Mouse (Mus musculus) testis, adult 2 months (tissue): Measurements from ENCODE around the gene Dennd6b. TPM values are rescaled to one million over a fixed set of nuclear protein-coding genes. Genes with fewer than 3 reads are reported as not detected.
A peak's percentile ranks its signal among the peaks of the same experiment; 100 is the strongest.

ENCODE experiments used
- H3K27ac ChIP-seq: fragments of 200-500 bp; 2 replicates; pipeline ENCODE4 v1.5.1; 2012; ENCODE audit warnings: low read depth, low read length; ENCODE audit not compliant: control insufficient read depth, insufficient read depth
- H3K27me3 ChIP-seq: fragments of 200-500 bp; 2 replicates; pipeline ENCODE4 v1.6.1; 2012; ENCODE audit warnings: mild to moderate bottlenecking, low read length, moderate library complexity; ENCODE audit not compliant: control insufficient read depth, insufficient read depth
- H3K36me3 ChIP-seq: fragments of 200-500 bp; 2 replicates; pipeline ENCODE4 v1.6.1; 2012; ENCODE audit warnings: mild to moderate bottlenecking, low read length; ENCODE audit not compliant: control insufficient read depth, insufficient read depth
- H3K4me1 ChIP-seq: fragments of 200-500 bp; 2 replicates; pipeline ENCODE4 v1.6.1; 2012; ENCODE audit warnings: low read length; ENCODE audit not compliant: control insufficient read depth, insufficient read depth
- H3K4me3 ChIP-seq: fragments of 200-500 bp; 2 replicates; pipeline ENCODE4 v1.5.1; 2012; ENCODE audit warnings: low read depth, mild to moderate bottlenecking, low read length, moderate library complexity, mixed read lengths; ENCODE audit not compliant: control insufficient read depth
- CTCF ChIP-seq: fragments of 200-500 bp; IDR thresholded peaks from 2 replicates; pipeline ENCODE4 v1.5.1; 2012; ENCODE audit warnings: low read depth, mild to moderate bottlenecking, inconsistent platforms, low read length, moderate library complexity; ENCODE audit not compliant: control insufficient read depth, insufficient read depth, insufficient replicate concordance
- POLR2A ChIP-seq: fragments of 200-500 bp; IDR thresholded peaks from 2 replicates; pipeline ENCODE4 v1.6.1; 2012; ENCODE audit warnings: low read depth, mild to moderate bottlenecking, inconsistent platforms, low read length, moderate library complexity; ENCODE audit not compliant: control insufficient read depth
- polyA plus RNA-seq: library from polyadenylated mRNA; depleted of rRNA; stranded (reverse); fragments of >200 nt; gene quantifications from 2 replicates; pipeline ENCODE4 v1.2.3, GENCODE M21; 2012; rRNA removed

The Dennd6b gene
- polyA plus RNA-seq, 1 experiment: 55.5 TPM

DNA sequence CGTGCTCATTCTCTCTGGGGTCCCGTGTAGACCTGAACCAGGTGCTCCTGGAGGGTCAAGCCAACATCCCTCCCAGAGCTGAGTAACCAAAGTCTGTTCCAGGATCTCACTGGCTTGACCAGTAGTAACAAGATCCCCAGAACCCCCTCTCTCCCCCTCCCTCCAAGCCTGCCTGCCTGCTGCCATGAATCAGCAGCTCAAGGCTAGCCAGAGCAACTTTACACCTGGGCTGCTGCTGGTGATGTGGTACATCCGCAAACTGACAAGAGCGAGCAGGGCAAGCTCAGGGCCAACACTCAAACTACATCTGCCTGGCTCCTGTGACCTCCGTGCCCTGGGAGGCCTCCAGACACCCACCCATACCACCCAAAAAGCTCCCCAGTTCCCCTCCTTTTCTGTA, 54.9 kb downstream of the Dennd6b start:
- H3K27ac ChIP-seq: no peak overlapping the region
- H3K36me3 ChIP-seq: no peaks in the 10 kb centered on the region
- no peaks in the 10 kb centered on the region; the same call in 1 of the 2 replicates for H3K27me3 ChIP-seq
- no peak overlapping the region for H3K4me3 ChIP-seq
- peaks cover 21% of the 10 kb centered on the region for H3K4me1 ChIP-seq
- TF ChIP-seq POLR2A: no peak
- no peak for TF ChIP-seq CTCF

DNA sequence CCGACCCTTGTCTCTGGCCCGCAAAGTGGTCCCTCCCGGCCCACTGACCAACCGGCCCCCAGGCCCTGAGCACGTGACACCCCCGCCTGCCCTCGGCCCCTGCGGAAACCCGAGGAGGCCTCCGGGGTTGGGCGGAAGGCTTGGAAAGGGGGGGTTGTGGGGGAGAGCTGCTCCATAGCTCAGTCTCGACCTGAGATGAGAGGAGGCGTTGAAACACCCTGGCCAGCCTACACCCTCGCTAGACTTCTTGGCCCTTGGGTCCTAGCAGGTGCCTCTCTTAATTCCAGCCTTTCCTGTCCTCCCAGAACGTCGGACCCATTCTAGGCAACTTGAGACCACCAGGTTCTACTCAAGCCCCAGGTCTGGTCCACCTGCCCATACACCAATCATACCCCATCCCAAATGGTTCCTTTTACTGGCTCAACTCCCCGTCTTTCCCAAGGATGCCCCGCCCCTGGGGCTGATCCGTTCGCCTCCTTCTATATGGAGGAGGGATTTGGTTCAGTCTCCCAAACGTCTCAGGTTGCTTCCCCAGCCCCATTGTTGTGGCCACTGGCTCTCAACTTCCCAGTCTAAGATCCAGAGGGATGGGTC, 55.5 kb downstream of the Dennd6b start, which contains the start of gene Mapk12:
Gene Mapk12, minus strand, starts transcription at position 45 of the 594 bp plus-strand sequence.
- H3K27me3 ChIP-seq: no peaks in the 10 kb centered on the region; the same call in 1 of the 2 replicates
- H3K4me1 ChIP-seq: peaks cover 14% of the 10 kb centered on the region
- H3K36me3 ChIP-seq: no peaks in the 10 kb centered on the region
- H3K27ac ChIP-seq: no peak within 1 kb of the TSS
- peak within 1 kb of the TSS; percentile 33 for H3K4me3 ChIP-seq
- TF ChIP-seq CTCF (no peak), POLR2A (no peak)

DNA sequence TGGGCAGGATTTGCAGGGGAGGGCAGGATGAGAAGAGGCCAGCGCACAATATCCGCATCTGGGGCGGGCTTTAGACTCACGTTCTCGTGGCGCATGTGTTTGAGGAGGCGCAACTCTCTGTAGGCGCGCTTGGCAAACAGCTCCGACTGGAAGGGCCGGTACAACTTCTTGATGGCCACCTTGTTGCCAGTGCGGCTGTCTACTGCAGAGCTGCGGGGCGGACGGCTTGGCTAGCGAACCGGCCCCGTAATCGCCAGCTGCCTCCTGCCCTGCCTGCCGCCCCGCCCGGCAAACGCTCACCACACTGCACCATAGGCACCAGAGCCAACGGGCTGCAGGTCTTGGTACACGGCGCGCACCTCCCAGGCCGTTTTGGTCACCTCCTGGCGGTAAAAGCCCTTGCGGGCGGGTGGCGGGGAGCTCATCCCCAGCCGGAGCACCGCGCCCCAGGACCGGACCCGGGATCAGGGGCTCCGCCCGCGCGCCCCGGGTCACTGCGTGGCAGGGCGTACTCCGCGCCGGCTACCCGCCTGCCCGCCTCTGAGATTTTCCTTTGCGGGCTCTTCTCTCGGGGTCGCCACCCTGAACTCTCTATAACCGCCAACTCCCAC, 56.1 kb downstream of the Dennd6b start:
- no peak for TF ChIP-seq CTCF
- TF ChIP-seq POLR2A: no peak
- no peaks in the 10 kb centered on the region for H3K36me3 ChIP-seq
- no peak overlapping the region for H3K27ac ChIP-seq
- no peaks in the 10 kb centered on the region; the same call in 1 of the 2 replicates for H3K27me3 ChIP-seq
- peak overlapping the region; percentile 33 for H3K4me3 ChIP-seq
- H3K4me1 ChIP-seq: peaks cover 14% of the 10 kb centered on the region

DNA sequence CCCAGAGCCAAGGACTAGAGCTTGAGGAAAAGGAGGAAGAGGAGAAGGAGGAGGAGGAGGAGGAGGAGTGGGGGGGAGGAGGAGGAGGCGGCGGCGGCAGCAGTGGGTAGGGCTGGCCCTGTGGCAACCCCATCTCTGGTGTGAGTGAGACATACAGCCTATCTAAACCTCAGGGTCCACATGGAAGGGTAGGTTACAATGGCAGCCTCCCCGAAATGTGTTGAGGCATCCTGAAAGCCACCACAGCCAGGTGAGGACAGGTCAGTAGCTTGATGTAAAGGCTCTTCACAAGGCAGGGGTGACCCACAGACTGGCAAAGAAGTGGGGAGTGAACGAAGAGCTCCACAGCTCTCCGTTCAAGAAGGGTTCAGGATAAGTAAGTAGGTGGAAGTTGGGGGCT, 57.8 kb downstream of the Dennd6b start:
- Histone ChIP-seq H3K4me3 (no peak overlapping the region), H3K4me1 (peaks cover 14% of the 10 kb centered on the region), H3K27me3 (no peaks in the 10 kb centered on the region; the same call in 1 of the 2 replicates)

DNA sequence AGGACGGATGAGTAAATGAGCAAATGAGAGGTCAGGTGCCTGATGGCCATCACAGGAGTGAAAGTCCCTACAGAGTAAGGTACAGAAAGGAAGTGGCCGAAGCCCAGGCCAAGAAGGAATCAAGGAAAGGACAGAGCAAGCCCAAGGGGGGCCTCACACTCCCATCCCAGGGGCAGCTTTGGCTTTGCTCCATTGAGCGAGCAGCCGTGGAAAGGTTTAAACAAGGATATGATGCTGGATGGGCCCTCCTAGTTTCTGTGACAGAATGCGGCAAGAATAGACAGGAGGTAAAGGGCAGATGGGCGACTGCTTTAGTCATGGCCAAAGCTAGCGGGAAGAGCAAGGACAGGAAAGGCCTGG, 58.3 kb downstream of the Dennd6b start:
- H3K4me1 ChIP-seq: peaks cover 14% of the 10 kb centered on the region
- H3K27me3 ChIP-seq: no peaks in the 10 kb centered on the region; the same call in 1 of the 2 replicates
- no peak overlapping the region for H3K27ac ChIP-seq
- H3K4me3 ChIP-seq: no peak overlapping the region
- TF ChIP-seq CTCF (no peak), POLR2A (no peak)
- no peaks in the 10 kb centered on the region for H3K36me3 ChIP-seq

More for the DNA sequence above, 57.8 kb downstream of the Dennd6b start:
- no peak overlapping the region for H3K27ac ChIP-seq
- TF ChIP-seq CTCF (no peak), POLR2A (no peak)
- H3K36me3 ChIP-seq: no peaks in the 10 kb centered on the region

DNA sequence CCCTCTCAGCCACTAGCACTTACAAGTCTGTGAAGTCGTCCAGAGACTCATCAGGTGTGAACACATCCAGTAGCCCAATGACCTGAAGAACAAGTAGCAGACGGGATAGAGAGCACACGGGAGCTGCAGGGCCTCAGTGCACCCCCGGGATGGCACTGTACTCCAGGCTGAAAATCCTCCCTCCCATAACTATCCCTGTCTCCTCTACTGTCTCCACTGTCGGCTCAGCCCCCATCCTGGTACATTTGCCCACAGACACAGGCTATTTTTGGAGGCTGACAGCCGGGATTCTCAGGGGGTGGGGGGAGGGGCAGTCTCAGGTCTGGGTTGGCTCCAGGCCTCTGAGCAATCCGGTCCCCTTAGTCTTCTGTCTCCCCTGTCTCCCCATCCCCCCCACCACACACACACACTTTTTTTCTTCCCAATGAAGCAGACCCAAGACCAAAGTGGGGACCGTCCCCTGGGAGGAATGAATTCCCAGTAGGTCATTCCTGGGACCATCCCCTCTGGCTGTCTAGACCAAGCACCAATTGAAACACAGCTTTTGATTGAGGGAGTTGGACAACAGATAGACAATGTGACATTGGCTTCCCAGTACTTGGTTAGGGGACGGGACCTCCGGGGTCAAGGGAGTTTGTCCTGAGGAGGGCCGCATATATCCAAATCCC, 58.8 kb downstream of the Dennd6b start:
- TF ChIP-seq POLR2A (no peak), CTCF (no peak)

DNA sequence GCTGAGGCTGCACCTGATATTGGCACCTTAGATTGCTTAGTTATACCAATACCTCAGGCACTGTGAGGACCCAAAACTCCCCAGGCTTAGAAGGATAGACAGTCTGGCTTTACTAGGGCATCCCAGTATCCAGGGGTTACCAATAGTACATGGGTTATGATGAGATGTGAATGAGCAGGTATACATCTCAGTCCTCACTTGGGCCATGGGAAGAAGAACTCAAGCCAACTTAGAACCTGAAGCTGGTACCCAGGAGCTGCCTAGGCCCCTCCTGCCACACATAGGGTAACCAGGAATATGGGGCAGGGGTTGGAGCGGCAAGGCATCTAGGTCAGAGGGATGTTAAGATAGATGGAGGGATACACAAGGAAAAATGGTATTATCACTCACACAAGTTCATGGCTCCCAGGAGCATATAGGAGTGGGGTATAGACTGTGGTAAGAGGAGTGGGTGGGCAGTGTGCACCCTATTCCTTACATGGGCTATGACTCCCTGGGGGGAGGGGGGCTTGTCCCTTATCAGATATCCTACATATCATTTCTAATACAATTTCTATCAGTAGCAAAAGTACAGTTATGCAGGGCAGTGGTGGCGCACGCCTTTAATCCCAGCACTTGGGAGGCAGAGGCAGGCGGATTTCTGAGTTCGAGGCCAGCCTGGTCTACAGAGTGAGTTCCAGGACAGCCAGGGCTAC, 59.7 kb downstream of the Dennd6b start:
- peaks cover 14% of the 10 kb centered on the region for H3K4me1 ChIP-seq
- TF ChIP-seq CTCF (no peak), POLR2A (no peak)
- no peak overlapping the region for H3K4me3 ChIP-seq
- H3K36me3 ChIP-seq: no peaks in the 10 kb centered on the region
- no peak overlapping the region for H3K27ac ChIP-seq
- H3K27me3 ChIP-seq: no peaks in the 10 kb centered on the region; the same call in 1 of the 2 replicates

More for the DNA sequence above, 58.8 kb downstream of the Dennd6b start:
- no peaks in the 10 kb centered on the region for H3K36me3 ChIP-seq
- no peaks in the 10 kb centered on the region; the same call in 1 of the 2 replicates for H3K27me3 ChIP-seq
- peaks cover 14% of the 10 kb centered on the region for H3K4me1 ChIP-seq
- no peak overlapping the region for H3K27ac ChIP-seq
- no peak overlapping the region for H3K4me3 ChIP-seq

Other genes with a start within 250 kb of the Dennd6b start
- 171 and 179 TPM in 2 replicates for gene Ttll8, start 242.1 kb downstream of the Dennd6b start, polyA plus RNA-seq
- gene Mlc1, start 217.5 kb downstream of the Dennd6b start, polyA plus RNA-seq: 51.1 and 56.3 TPM in 2 replicates
- gene Mov10l1, start 213.6 kb downstream of the Dennd6b start, polyA plus RNA-seq: 56.1 and 58.4 TPM in 2 replicates
- 2.6 and 3.6 TPM in 2 replicates for gene Panx2, start 136.8 kb downstream of the Dennd6b start, polyA plus RNA-seq
- gene Trabd, start 121.4 kb downstream of the Dennd6b start, polyA plus RNA-seq: 17.3 and 19.7 TPM in 2 replicates
- 10.5 and 10.7 TPM in 2 replicates for gene Selenoo, start 107.4 kb downstream of the Dennd6b start, polyA plus RNA-seq
- gene Tubgcp6, start 73.4 kb downstream of the Dennd6b start, polyA plus RNA-seq: 9.9 and 10.5 TPM in 2 replicates
- 4.0 and 4.5 TPM in 2 replicates for gene Hdac10, start 67.8 kb downstream of the Dennd6b start, polyA plus RNA-seq
- 0.79 and 1.0 TPM in 2 replicates for gene Mapk12, start 55.8 kb downstream of the Dennd6b start, polyA plus RNA-seq
- gene Mapk11, start 46.9 kb downstream of the Dennd6b start, polyA plus RNA-seq: 2.0 and 2.6 TPM in 2 replicates
- gene Plxnb2, start 15.7 kb downstream of the Dennd6b start, polyA plus RNA-seq: 91.0 and 107 TPM in 2 replicates
- gene Ppp6r2, start 15.1 kb upstream of the Dennd6b start, polyA plus RNA-seq: 49.8 and 59.3 TPM in 2 replicates
- gene Sbf1, start 118.8 kb upstream of the Dennd6b start, polyA plus RNA-seq: 157 and 170 TPM in 2 replicates
- not detected in 2 replicates for gene Adm2, start 126.2 kb upstream of the Dennd6b start, polyA plus RNA-seq
- 0.81 and 1.7 TPM in 2 replicates for gene Miox, start 137.9 kb upstream of the Dennd6b start, polyA plus RNA-seq
- gene Lmf2, start 159.2 kb upstream of the Dennd6b start, polyA plus RNA-seq: 43.0 and 46.6 TPM in 2 replicates
- 41.5 and 44.7 TPM in 2 replicates for gene Ncaph2, start 159.2 kb upstream of the Dennd6b start, polyA plus RNA-seq
- gene Sco2, start 177.3 kb upstream of the Dennd6b start, polyA plus RNA-seq: 31.1 and 34.1 TPM in 2 replicates
- 0.74 and 1.6 TPM in 2 replicates for gene Tymp, start 180.5 kb upstream of the Dennd6b start, polyA plus RNA-seq
- gene Odf3b, start 182.8 kb upstream of the Dennd6b start, polyA plus RNA-seq: 78.4 and 86.4 TPM in 2 replicates
- gene Klhdc7b, start 188.4 kb upstream of the Dennd6b start, polyA plus RNA-seq: 0.19 and 0.31 TPM in 2 replicates
- gene Syce3, start 214.0 kb upstream of the Dennd6b start, polyA plus RNA-seq: 218 and 247 TPM in 2 replicates
- 374 and 414 TPM in 2 replicates for gene Cpt1b, start 229.4 kb upstream of the Dennd6b start, polyA plus RNA-seq
- gene C730034F03Rik, start 233.1 kb upstream of the Dennd6b start, polyA plus RNA-seq: 6.4 and 7.6 TPM in 2 replicates
- gene Gm44502, start 233.2 kb upstream of the Dennd6b start, polyA plus RNA-seq: 1.2 and 1.9 TPM in 2 replicates
- gene Chkb, start 233.4 kb upstream of the Dennd6b start, polyA plus RNA-seq: 50.7 and 52.8 TPM in 2 replicates